Mouse (Mus musculus): ENCODE measurements around the gene Trpc6.

GRCm38 (mm10) chr9:8544041-8544794 is at the start of gene Trpc6:
- no peak for TF ChIP-seq POLR2A (IDR thresholded peaks at IDR 0.05; ENCODE audit: borderline replicate concordance, low read depth, low read length)
- TF ChIP-seq CTCF (IDR thresholded peaks at IDR 0.05; ENCODE audit: low read depth, low read length), result no peak

Data from bone marrow macrophage, adult 2 months (primary cell).